Mouse (Mus musculus) myocyte (in vitro differentiated cells): ENCODE data around the gene Prdx1. TPM values are rescaled to one million over a fixed set of nuclear protein-coding genes. Genes with fewer than 3 reads are reported as not detected.
A peak's percentile ranks its signal among the peaks of the same experiment; 100 is the strongest.

Experiments used
- H3K27me3 ChIP-seq: one replicate; pipeline ENCODE4 v1.6.1; 2011; ENCODE audit not compliant: control insufficient read depth, insufficient read depth, insufficient read length
- H3K36me3 ChIP-seq: one replicate; pipeline ENCODE4 v1.6.1; 2011; ENCODE audit not compliant: control insufficient read depth, insufficient read depth
- H3K4me2 ChIP-seq: one replicate; pipeline ENCODE4 v1.6.1; 2011; ENCODE audit warnings: low read depth, control low read depth
- H3K4me3 ChIP-seq: one replicate; pipeline ENCODE4 v1.5.1; 2011; ENCODE audit warnings: mild to moderate bottlenecking, control low read depth, moderate library complexity
- H3K79me2 ChIP-seq: one replicate; pipeline ENCODE4 v1.6.1; 2011; ENCODE audit not compliant: control insufficient read depth, insufficient read depth
- H3ac ChIP-seq: one replicate; pipeline ENCODE4 v1.6.1; 2011; ENCODE audit not compliant: control insufficient read depth, insufficient read length
- CEBPB ChIP-seq: IDR thresholded peaks from 2 replicates; pipeline ENCODE4 v1.6.1; 2011; ENCODE audit warnings: mild to moderate bottlenecking, moderate library complexity; ENCODE audit not compliant: poor library complexity, insufficient read depth, severe bottlenecking
- E2F4 ChIP-seq: IDR thresholded peaks from one replicate; pipeline ENCODE4 v1.6.1; 2011; ENCODE audit warnings: mild to moderate bottlenecking, control low read depth, moderate library complexity; ENCODE audit not compliant: insufficient read depth
- MAX ChIP-seq: IDR thresholded peaks from one replicate; pipeline ENCODE4 v1.6.1; 2011; ENCODE audit warnings: low read depth, mild to moderate bottlenecking, control low read depth
- MYOD1 ChIP-seq, 3 experiments: IDR thresholded peaks; one replicate each; pipeline ENCODE4 v1.6.1; 2011; ENCODE audit warnings: control low read depth in 2 of 3, low read depth in 2 of 3, mild to moderate bottlenecking in 2 of 3, moderate library complexity in 1 of 3; ENCODE audit not compliant: insufficient read length in 2 of 3, control insufficient read depth in 1 of 3
- MYOG ChIP-seq, 3 experiments: IDR thresholded peaks; one replicate each; pipeline ENCODE4 v1.6.1; 2011; ENCODE audit warnings: control low read depth in 2 of 3, low read depth in 2 of 3, mild to moderate bottlenecking in 2 of 3; ENCODE audit not compliant: insufficient read length in 2 of 3, control insufficient read depth in 1 of 3, insufficient read depth in 1 of 3
- POLR2A ChIP-seq: IDR thresholded peaks from one replicate; pipeline ENCODE4 v1.6.1; 2011; ENCODE audit warnings: low read depth, mild to moderate bottlenecking, control low read depth, moderate library complexity; ENCODE audit not compliant: insufficient read length
- POLR2AphosphoS2 ChIP-seq: IDR thresholded peaks from one replicate; pipeline ENCODE4 v1.6.1; 2011; ENCODE audit warnings: low read depth, control low read depth; ENCODE audit not compliant: insufficient read length
- REST ChIP-seq: IDR thresholded peaks from one replicate; pipeline ENCODE4 v1.6.1; 2011; ENCODE audit warnings: mild to moderate bottlenecking, control low read depth, moderate library complexity; ENCODE audit not compliant: insufficient read depth, insufficient read length
- SRF ChIP-seq: IDR thresholded peaks from one replicate; pipeline ENCODE4 v1.6.1; 2011; ENCODE audit warnings: low read depth; ENCODE audit not compliant: control insufficient read depth, insufficient read length
- TCF12 ChIP-seq: IDR thresholded peaks from one replicate; pipeline ENCODE4 v1.6.1; 2011; ENCODE audit warnings: mild to moderate bottlenecking, control low read depth; ENCODE audit not compliant: poor library complexity, insufficient read depth, severe bottlenecking
- TCF3 ChIP-seq: IDR thresholded peaks from one replicate; pipeline ENCODE4 v1.6.1; 2011; ENCODE audit warnings: low read depth, control low read depth; ENCODE audit not compliant: insufficient read length
- USF1 ChIP-seq: IDR thresholded peaks from one replicate; pipeline ENCODE4 v1.6.1; 2011; ENCODE audit warnings: low read depth, mild to moderate bottlenecking, control low read depth, moderate library complexity
- polyA plus RNA-seq: library from polyadenylated mRNA; unstranded; fragments of >200 nt; fragmentation: generic; extraction: Trizol; gene quantifications from one replicate; pipeline ENCODE4 v1.2.1, GENCODE M21; 2012; ENCODE audit warnings: missing spikeins

Prdx1 gene
- polyA plus RNA-seq, 1 experiment: 231 TPM

GRCm38 (mm10) chr4:116731077-116731476 is 45.7 kb downstream of the Prdx1 start:
- TF ChIP-seq MAX (no peak), POLR2A (no peak), CEBPB (no peak), POLR2AphosphoS2 (no peak), SRF (no peak), E2F4 (no peak), USF1 (no peak), TCF3 (no peak), MYOG (IDR thresholded peaks at IDR 0.05; ENCODE audit: control insufficient read depth in 1 of 3, insufficient read depth in 1 of 3, insufficient read length in 2 of 3, low read depth in 2 of 3) (no peak), MYOD1 (IDR thresholded peaks at IDR 0.05; ENCODE audit: control insufficient read depth in 1 of 3, insufficient read length in 2 of 3, low read depth in 2 of 3) (no peak), REST (no peak), TCF12 (no peak)
- H3K79me2 ChIP-seq: peaks cover 14% of the 10 kb centered on the region
- H3K36me3 ChIP-seq: no peaks in the 10 kb centered on the region
- no peak overlapping the region for H3K4me3 ChIP-seq
- no peak overlapping the region for H3K4me2 ChIP-seq
- H3ac ChIP-seq: no peak overlapping the region
- H3K27me3 ChIP-seq: no peaks in the 10 kb centered on the region

GRCm38 (mm10) chr4:116732355-116732754 is 47.0 kb downstream of the Prdx1 start:
- H3K36me3 ChIP-seq: no peaks in the 10 kb centered on the region
- H3K4me3 ChIP-seq: no peak overlapping the region
- H3K4me2 ChIP-seq: no peak overlapping the region
- no peak for TF ChIP-seq MYOD1 (IDR thresholded peaks at IDR 0.05; ENCODE audit: control insufficient read depth in 1 of 3, insufficient read length in 2 of 3, low read depth in 2 of 3)
- TF ChIP-seq CEBPB: no peak
- no peak for TF ChIP-seq REST
- TF ChIP-seq E2F4: no peak
- TF ChIP-seq SRF: no peak
- no peak for TF ChIP-seq TCF12
- TF ChIP-seq MAX: no peak
- TF ChIP-seq POLR2AphosphoS2: no peak
- no peak for TF ChIP-seq MYOG (IDR thresholded peaks at IDR 0.05; ENCODE audit: control insufficient read depth in 1 of 3, insufficient read depth in 1 of 3, insufficient read length in 2 of 3, low read depth in 2 of 3)
- TF ChIP-seq TCF3: no peak
- peaks cover 8% of the 10 kb centered on the region for H3K79me2 ChIP-seq
- H3K27me3 ChIP-seq: no peaks in the 10 kb centered on the region
- H3ac ChIP-seq: no peak overlapping the region

GRCm38 (mm10) chr4:116734996-116735395 is 49.7 kb downstream of the Prdx1 start:
- H3K4me2 ChIP-seq: no peak overlapping the region
- no peak overlapping the region for H3K4me3 ChIP-seq
- peaks cover 2% of the 10 kb centered on the region for H3K36me3 ChIP-seq
- H3ac ChIP-seq: no peak overlapping the region
- no peaks in the 10 kb centered on the region for H3K79me2 ChIP-seq
- no peak for TF ChIP-seq SRF
- TF ChIP-seq MYOD1 (IDR thresholded peaks at IDR 0.05; ENCODE audit: control insufficient read depth in 1 of 3, insufficient read length in 2 of 3, low read depth in 2 of 3): no peak
- no peak for TF ChIP-seq CEBPB
- TF ChIP-seq MAX: no peak
- no peak for TF ChIP-seq USF1
- TF ChIP-seq E2F4: no peak
- TF ChIP-seq TCF3: no peak
- TF ChIP-seq MYOG (IDR thresholded peaks at IDR 0.05; ENCODE audit: control insufficient read depth in 1 of 3, insufficient read depth in 1 of 3, insufficient read length in 2 of 3, low read depth in 2 of 3): no peak
- TF ChIP-seq REST: no peak
- TF ChIP-seq TCF12: no peak
- TF ChIP-seq POLR2AphosphoS2: no peak
- no peaks in the 10 kb centered on the region for H3K27me3 ChIP-seq

GRCm38 (mm10) chr4:116738972-116739751 is 53.8 kb downstream of the Prdx1 start:
- Histone ChIP-seq H3K27me3 (no peaks in the 10 kb centered on the region), H3K79me2 (no peaks in the 10 kb centered on the region), H3K36me3 (peaks cover 2% of the 10 kb centered on the region), H3K4me3 (no peak overlapping the region), H3K4me2 (no peak overlapping the region), H3ac (no peak overlapping the region)
- TF ChIP-seq USF1: no peak
- TF ChIP-seq CEBPB: no peak

- TF ChIP-seq MYOG (IDR thresholded peaks at IDR 0.05; ENCODE audit: control insufficient read depth in 1 of 3, insufficient read depth in 1 of 3, insufficient read length in 2 of 3, low read depth in 2 of 3) (no peak), USF1 (peak; percentile 2)
- Histone ChIP-seq H3ac (no peak overlapping the region), H3K4me3 (no peak overlapping the region), H3K27me3 (no peaks in the 10 kb centered on the region), H3K79me2 (no peaks in the 10 kb centered on the region), H3K4me2 (peak overlapping the region; percentile 42), H3K36me3 (no peaks in the 10 kb centered on the region)
These were observed 64.4 kb downstream of the Prdx1 start for GRCm38 (mm10) chr4:116749750-116750149.

Other genes with a start within 250 kb of the Prdx1 start
- gene Mast2, start 221.4 kb upstream of the Prdx1 start, polyA plus RNA-seq: 48.9 TPM
- gene Ipp, start 178.0 kb upstream of the Prdx1 start, polyA plus RNA-seq: 5.1 TPM
- gene Tmem69, start 129.6 kb upstream of the Prdx1 start, polyA plus RNA-seq: 17.0 TPM
- 18.1 TPM for gene Gpbp1l1, start 127.9 kb upstream of the Prdx1 start, polyA plus RNA-seq
- 0.55 TPM for gene Ccdc17, start 88.9 kb upstream of the Prdx1 start, polyA plus RNA-seq
- 20.0 TPM for gene Nasp, start 57.6 kb upstream of the Prdx1 start, polyA plus RNA-seq
- gene Akr1a1, start 33.9 kb upstream of the Prdx1 start, polyA plus RNA-seq: 746 TPM
- gene Mmachc, start 22.9 kb downstream of the Prdx1 start, polyA plus RNA-seq: 17.2 TPM
- 18.9 TPM for gene Ccdc163, start 23.0 kb downstream of the Prdx1 start, polyA plus RNA-seq
- gene Tesk2, start 35.4 kb downstream of the Prdx1 start, polyA plus RNA-seq: 3.8 TPM
- gene Toe1, start 122.1 kb downstream of the Prdx1 start, polyA plus RNA-seq: 15.4 TPM
- gene Mutyh, start 122.2 kb downstream of the Prdx1 start, polyA plus RNA-seq: 3.4 TPM
- 1.5 TPM for gene Hpdl, start 136.2 kb downstream of the Prdx1 start, polyA plus RNA-seq
- not detected for gene Zswim5, start 191.8 kb downstream of the Prdx1 start, polyA plus RNA-seq